In the genomic region with DNA sequence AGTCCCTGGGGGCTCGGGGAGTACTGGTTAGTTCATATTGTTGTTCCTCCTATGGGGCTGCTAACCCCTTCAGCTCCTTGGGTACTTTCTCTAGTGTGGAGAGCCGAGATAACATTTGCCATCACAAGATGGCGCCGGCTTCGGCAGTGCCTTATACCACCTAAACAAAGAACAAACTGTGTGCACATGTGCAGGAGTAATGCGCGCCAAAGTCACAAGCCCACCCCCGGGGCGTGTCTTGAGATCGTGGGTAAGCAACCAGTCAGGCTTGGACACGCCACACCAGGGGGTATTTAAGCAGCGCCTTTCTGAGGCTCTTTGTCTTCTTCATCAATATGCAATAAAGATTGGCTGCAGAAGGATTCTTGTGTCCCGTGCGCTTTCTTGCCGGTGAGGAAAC, we compare ENCODE assay signal across 21 mouse cellular contexts. TPM values are rescaled to one million over a fixed set of nuclear protein-coding genes. Genes with fewer than 3 reads are reported as not detected.
"Had no signal": no experiment of that assay in that cellular context is flagged by ENCODE, and none has a peak within 500 bp of the region (broad histone marks: within the 10 kb centered on the region; RNA-seq: fewer than 3 reads in every experiment).

No protein-coding gene starts in this region.

- DNase-seq: retina, postnatal 1 day; right cerebral cortex, adult 18-20 months; right cerebral cortex, postnatal 14 days; right cerebral cortex, postnatal 25 days; right cerebral cortex, postnatal 4 days; spleen, adult 18-20 months; thymus, adult 18-20 months; thymus, adult 2 months; thymus, postnatal 14 days; thymus, postnatal 25 days; thymus, postnatal 36 days; thymus, postnatal 4 days had no signal

RNA-seq across cellular contexts. Expression of a gene that starts 15.9 kb away (rescaled TPM):
- total RNA-seq: neutrophil, adult 5-6 weeks had no signal
- polyA plus RNA-seq: neural tube, embryonic 12.5 days; neural tube, embryonic 13.5 days; neural tube, embryonic 14.5 days; small intestine, adult 2 months; spleen, adult 2 months; stomach, embryonic 14.5 days; testis, adult 2 months; thymus, adult 2 months; thymus, postnatal 0 days had no signal
